Mouse (Mus musculus) cerebral cortex, adult 2 months (tissue): ENCODE data around the gene Samhd1.

Source experiments
- WGBS: fragments of 180-500 bp; shearing (Covaris S2); methylation state at CpG from one replicate; pipeline ENCODE4 v1.1.7; 2018; 5-methylcytosine and 5-hydroxymethylcytosine counted together

Gene Samhd1

DNA sequence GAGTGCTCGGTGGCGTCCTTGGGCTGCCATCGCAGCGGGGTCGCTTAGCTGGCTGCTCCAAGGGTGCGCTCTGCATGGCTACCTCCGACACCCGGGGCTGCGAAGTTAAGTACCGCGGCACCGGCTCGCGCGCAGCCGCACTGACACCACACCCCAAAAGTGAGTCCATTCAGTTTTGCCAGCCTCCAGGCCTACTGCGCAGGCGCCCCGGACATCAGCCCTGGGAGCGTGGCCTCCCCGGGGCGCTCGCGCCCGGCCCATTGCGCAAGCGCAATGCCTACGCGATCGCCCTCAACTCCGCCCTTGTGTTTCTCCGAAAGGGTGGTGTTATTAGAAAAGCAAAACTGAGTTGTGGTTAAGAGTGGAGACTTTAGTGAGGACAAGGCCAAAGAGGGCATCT, at the start of gene Samhd1:
Gene Samhd1 (minus strand): TSS at position 252 of the 400 bp plus-strand sequence.
- under 1% methylated on average over 32 of the region's 32 CpGs for WGBS

DNA sequence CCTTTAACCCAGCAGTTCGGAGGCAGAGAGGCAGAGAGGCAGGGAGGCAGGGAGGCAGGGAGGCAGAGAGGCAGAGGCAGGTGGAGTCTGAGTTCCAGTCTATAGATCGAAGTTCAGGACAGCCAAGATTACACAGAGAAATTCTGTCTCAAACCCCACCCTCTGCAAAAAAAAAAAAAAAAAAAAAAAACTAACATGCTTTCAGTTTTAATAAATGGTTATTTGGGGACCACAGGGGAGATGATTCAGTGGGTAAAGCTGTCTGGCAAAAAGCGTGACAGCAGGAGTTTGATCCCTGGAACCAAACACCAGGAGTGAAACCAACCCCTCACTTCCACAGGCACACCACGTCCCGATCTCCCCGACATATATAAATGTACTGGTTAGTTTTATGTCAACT, 43.1 kb upstream of the Samhd1 start:
- 89% methylated on average over 6 of the region's 6 CpGs for WGBS

DNA sequence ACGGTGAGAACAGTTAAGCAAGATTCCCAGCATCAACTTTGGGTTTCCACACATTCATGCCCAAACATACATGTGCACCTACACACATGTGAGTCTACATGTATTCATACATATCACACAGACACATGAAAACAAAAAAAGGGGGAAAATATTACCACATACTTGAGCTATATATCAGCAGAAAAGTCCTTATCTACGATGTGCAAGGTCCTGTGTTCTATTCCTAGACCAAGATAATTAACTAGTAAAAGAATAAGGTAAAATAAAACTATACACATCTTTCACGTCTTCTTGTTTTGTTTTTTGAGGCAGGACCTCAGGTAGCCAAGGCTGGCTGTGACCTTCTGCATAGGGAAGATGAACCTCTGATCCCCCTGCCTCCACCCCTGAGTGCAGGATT, 41.2 kb upstream of the Samhd1 start:
- whole genome bisulfite sequencing: 96% methylated on average over 3 of the region's 3 CpGs

DNA sequence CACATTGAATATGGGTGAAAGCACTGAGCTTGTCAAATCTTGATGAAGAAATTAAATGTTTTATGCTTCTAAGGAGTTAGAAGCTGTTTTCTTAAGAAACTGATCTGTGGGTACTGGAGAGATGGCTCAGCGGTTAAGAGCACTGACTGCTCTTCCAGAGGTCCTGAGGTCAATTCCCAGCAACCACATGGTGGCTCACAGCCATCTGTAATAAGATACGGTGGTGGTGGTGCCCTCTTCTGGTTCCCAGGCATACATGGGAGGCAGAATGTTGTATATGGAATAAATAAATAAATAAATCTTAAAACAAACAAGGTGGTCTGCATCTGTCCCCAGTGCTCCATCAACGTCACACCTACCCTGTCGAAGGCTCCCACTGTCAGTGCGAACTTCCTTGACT, 39.4 kb upstream of the Samhd1 start:
- WGBS: 84% methylated on average over 5 of the region's 5 CpGs

DNA sequence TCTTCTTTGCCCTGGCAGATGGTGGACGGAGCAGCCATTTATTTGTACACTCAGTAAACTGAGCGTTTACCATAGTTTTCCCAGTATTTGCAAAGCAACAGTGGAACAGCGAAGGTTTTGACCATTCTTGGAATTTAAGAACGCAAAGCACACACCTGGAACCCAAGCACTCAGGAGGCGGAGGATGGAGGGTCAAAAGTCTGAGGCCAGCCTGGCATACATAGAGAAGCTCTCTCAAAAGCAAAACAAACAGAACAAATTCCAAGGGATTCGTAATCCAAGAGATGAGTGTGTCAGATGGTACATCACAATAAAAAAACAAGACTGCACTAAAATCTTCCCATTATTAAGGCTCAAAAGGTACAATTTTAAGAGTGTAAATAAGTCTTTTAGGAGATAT, 38.5 kb upstream of the Samhd1 start:
- WGBS: 96% methylated on average over 6 of the region's 6 CpGs

DNA sequence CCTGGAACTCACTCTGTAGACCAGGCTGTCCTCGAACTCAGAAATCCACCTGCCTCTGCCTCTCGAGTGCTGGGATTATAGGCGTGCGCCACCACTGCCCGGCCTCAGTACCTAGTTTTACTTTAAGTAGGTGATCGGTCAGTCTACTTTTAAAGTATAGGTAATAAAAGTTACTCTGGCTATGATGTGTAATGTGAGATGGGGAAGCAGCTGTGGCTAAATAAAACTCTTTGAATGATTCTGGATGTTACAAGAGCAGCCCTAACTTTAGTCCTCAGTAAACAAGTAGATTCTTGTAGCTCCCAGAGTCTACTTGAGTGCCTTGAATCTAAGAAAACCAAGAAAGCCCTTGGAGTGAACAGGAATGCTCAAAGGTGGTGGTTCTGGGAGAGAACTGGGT, 37.9 kb upstream of the Samhd1 start:
- WGBS: 98% methylated on average over 6 of the region's 6 CpGs

DNA sequence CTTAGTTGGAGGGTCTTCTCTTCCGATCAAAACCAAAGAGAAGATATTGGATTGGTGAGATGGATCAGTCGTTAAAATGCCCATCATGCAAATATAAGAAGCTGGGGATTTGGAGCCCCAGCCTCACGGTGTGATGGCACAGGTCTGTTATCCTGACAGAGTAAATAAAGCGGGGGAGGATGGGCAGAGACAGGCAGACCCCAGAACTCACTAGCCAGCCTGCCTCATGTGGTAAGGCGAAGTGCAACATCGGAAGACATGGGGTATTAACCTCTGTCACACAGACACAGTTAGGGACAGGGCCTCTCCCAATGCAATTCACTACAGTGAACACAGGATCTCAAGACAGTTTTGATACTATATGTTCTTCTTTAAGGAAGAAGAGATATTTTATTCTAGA, 35.6 kb upstream of the Samhd1 start:
- 75% methylated on average over 6 of the region's 6 CpGs for WGBS

DNA sequence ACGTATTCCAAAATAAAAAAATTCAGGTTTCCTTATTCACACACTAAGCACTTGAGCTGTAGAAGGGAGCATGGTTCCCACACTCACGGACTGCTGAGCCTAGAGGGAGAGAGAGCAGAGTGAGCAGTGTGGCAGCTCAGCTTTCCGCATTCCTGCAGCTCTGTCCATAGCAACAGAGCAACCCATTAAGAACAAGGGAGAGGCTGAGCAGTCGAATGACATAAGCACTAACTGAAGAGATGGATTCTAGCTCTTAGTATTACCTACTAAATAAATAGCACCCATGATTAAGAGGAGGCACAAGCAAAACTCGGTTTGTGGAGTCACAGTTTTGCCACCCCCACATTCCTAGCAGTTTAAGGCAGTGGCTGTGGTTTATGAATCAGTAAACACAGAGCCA, 35.1 kb upstream of the Samhd1 start:
- 36% methylated on average over 5 of the region's 5 CpGs for WGBS

DNA sequence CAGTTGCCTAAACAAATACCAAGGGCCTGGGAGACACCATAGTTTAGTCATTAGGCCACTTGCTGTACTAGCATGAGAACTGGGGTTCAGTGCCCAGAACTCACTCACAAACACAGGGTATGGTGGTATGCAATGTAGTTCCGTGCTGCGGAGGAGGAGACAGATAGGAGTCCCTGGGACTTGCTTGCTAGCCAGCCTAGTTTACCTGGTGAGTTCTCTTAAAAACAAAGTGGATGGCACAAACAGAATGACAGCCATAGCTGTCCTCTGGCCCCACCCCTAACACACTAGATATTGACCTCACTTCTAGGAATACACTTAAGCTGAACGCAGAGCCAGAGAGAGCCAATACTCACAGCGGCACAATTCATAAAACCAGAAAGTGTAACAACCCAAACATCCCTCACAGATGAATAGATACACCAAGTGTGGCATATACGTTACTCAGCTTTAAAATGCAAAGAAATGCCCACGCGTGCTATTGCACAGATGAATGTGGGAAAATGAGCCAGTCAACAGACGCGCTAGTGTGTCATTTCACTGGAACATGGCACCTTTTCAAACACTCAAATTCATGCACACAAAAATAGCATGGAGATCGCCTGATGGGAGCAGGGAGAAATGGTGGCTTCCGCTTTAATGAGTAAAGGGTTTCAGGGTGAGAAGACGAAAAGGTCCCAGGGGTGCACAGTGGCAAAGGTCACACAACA, 31.5 kb upstream of the Samhd1 start:
- 70% methylated on average over 12 of the region's 12 CpGs for WGBS

DNA sequence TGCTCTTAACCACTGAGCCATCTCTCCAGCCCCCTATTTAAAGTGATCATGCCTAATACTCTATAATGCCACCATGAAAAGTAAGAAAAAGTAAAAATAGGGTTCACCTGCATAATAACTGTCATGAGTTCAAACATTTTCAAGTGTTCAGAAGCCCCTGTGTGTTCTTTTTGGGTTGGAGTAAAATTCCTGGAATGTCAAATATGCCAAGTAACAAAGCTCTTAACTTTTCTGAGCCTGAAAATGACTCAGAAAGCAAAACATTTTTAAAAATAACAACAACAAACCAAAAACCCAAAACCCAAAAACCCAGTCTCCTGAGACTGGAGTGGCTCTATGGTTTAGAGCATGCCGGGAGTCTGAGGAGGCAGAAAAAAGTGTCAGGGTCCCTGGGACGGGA, 29.0 kb upstream of the Samhd1 start:
- 97% methylated on average over 2 of the region's 2 CpGs for WGBS

DNA sequence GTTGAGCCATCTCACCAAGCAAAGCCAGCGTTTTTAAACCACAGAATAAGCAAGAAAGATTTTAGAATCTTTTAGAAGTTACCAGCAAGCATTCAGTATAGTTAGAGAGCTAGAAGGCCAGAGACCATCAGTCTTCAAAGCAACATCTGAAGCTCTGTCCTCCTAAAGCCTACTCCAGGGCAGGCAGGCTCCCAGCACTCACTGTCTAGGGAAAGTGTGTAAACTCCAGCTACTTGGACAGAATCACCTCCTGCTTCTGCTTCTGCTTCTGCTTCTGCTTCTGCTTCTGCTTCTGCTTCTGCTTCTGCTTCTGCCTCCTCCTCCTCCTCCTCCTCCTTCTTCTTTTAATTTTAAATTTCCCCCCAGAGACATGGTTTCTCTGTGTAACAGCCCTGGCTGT, 21.0 kb upstream of the Samhd1 start:
- 81% methylated on average over 1 of the region's 1 CpGs for WGBS

DNA sequence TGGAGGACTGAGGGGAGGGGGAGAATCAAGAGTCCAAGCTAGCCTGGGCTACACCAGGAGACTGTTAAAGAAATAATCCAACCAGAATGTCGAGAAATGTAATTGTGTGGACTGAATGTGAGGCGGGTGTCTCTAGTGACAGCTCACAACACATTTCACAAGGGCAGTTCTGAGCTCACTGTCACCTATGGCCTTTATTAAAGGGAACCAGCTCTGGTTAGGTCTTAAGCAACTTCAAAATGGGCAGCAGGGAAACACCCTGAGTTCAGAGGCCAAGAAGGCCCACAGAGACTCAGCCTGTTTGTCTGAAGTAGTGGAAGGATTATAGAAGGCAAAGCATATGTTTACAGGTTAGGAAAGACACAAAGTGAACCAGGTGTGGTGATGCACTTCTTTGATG, 18.2 kb upstream of the Samhd1 start:
- 82% methylated on average over 2 of the region's 2 CpGs for WGBS

DNA sequence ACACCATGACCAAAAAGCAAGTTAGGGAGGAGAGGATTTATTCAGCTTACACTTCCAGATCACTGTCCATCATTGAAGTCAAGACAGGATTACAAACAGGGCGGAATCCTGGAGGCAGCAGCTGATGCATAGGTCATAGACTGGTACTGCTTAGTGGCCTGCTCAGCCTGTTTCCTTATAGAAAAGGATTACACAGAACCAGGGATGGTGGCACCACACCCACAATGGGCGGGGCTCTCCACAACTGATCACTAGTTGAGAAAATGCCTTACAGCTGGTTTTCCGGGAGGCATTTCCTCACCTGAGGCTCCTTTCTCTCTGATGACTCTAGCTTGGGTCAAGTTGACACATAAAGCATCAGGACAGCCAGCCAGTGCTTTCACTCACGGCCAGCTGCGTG, 13.4 kb upstream of the Samhd1 start:
- 99% methylated on average over 5 of the region's 5 CpGs for WGBS

DNA sequence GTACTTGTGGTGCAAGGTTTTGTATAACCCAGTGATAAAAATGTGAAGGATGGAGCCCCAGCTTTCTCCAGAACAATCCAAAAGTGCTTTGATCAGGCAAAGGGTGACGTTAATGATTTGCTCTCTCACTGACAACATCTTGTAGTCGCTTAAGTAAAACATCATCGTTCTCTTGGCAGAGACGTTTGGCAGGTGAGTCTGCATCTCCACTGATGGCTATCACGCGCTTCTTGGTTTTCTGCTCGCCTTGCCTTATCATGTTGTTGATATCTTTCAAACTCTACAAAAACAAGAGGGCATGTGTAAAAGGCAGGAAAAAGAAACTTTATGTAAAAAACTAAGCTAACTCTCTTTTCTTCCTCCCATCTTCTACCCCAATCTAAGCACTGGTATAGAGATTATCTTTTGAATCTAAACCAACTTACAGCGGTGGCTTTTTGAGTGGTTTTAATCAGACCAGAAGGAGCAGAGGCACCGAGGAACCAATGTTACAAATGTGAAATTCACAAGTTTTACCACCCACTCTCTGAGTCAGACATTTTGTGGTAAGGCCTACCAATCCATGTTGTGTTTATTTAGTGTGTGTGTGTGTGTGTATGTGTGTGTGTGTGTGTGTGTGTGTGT, 12.4 kb upstream of the Samhd1 start:
- 88% methylated on average over 9 of the region's 9 CpGs for WGBS

DNA sequence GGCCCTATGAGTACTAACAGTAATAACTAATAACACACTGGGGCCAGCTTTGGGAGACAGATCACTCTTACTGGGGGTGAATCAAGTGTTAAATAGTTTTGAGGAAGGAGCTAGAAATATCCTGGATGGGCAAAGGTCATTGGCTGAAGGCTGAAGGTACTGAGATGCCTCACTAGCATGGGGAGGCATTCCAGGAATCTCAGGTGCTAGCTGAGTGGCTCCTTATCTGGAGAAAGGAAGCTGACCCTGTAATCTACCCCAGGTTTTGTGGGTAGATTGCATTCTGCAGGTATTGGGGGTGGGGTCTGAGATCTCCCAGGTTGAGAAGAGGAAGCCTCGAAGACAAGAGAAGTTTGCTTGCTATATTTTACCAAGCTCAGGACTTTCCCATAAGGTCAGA, 10.1 kb upstream of the Samhd1 start:
- WGBS: 82% methylated on average over 1 of the region's 1 CpGs

DNA sequence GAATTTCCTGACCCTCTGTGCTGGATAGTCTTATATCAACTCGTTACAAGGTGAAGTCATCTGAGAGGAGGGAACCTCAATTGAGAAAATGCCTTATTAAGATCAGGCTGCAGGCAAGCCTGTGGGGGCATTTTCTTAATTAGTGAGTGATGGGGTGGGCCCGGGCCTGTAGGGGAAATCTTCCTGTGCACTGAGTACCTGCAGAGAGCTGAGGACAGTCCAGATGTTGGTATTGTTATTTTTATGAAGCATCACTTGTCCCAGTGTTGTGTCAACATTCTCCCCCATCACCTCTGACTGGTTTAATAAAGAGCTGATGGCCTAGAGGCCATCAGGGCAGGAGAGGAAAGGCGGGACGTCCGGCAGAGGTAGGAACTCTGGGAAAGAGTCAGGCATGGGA, 9.1 kb upstream of the Samhd1 start:
- 71% methylated on average over 5 of the region's 5 CpGs for WGBS

DNA sequence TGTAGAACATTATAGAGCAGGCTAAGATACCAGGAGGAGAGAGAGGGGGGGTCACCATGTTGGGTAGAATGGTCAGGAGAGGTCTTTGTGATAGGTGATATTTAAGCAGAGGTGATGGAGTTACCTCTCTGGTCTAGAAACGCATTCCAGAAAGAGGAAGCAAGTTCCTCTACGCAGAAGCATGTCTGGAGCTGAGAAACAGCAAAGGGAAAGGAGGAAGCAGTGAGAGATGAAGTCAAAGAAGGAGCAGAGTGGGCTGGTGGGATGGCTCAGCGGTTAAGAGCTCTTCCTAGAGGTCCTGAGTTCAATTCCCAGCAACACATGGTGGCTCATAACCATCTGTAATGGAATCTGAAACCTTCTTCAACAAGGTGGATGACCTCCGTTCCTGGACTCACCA, 6.9 kb upstream of the Samhd1 start:
- WGBS: 85% methylated on average over 4 of the region's 4 CpGs

DNA sequence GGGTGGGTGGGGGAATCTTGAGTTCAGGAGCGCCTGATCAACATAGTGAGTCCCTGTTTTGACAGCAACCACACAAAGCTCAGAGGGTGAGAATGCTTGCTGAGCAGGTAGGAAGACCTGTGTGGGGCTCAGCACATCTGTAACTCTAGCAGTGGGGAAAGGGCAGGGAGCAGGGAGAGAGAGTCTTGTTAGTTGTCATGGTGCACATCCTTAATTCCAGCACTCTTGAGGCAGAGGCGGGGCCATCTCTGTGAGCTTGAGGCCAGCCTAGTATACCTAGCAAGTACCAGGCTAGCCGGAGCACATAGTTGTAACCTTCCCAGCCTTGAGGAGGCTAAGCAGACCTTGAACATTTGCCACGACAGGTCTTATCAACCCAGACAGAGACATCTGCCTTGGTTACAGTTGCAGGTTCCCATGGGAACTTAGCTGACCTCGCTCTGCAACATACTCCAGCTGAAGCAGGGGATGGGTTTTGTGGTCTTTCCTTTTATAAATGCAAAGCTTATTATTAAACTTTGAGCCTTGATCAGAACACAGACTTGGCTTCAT, 4.3 kb upstream of the Samhd1 start:
- WGBS: 89% methylated on average over 5 of the region's 5 CpGs

DNA sequence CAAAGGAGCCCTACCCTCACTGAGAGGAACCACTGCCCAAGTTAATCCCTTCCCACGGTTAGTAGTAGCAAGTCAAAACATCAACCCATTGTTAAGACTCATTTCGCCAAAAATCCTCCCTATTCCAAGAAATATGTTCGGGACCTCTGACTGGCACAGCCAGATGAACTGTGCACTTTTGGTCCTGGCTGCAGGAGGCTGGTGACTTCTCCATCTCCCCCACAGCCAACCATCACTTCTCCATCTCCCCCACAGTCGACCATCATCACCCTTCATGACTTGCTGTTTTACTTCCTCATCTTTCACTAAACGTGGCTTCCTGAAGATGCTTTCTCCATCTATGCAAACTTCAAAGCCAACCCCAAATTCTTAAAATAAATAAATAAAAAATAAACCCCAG, 3.7 kb upstream of the Samhd1 start:
- 78% methylated on average over 5 of the region's 5 CpGs for WGBS

DNA sequence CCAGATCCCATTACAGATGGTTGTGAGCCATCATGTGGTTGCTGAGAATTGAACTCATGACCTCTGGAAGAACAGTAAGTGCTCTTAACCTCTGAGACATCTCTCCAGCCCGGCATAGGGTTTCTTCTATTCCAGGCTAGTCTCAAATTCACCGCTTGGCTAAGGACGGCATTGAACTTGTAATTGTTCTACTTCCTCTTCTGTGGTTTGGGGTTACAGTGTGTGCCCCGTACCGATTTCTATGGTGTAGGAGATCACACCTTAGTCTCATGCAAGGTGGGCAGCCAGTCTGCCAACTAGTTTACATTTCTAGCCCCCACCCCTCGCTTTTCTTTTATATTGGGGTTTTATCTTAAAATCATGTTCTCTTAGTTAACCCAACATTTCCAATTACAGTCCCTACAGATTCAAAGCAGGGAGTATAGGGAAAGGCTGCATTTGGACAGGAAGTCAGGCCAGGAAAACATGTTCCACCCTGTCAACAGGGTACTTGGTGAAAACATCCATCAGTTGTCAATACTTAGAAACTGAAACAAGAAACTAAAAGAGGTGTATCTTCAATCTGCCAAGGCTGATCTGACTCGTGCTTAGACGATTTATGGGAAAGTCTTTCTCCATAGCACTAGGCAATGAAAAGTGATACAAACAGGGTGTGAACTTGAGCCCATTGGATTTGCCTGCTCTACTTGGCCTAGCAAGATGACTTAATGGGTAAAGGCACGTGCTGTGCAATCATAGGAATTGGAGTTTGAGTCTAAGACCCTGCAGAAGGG, 3.1 kb upstream of the Samhd1 start:
- WGBS: 91% methylated on average over 9 of the region's 9 CpGs

DNA sequence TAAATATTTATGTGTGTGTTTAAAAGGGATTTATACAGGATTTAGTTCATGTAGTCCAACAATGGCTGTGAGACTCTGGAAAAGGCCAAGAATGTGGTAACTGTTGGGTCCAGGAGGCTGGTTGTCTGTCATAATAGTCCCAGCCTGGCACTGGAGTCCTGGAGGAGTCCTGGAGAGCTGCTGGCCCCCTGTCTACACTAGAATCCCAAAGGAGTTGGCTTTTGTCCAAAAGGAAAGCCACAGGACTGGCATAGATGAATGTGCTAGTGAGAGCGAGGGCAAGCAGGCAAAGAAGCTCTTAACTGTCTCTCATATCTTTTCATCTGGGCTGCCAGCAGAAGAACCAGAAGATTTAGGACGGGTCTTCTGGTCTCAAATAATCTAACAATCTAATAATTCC, 1.6 kb upstream of the Samhd1 start:
- 71% methylated on average over 2 of the region's 2 CpGs for WGBS

DNA sequence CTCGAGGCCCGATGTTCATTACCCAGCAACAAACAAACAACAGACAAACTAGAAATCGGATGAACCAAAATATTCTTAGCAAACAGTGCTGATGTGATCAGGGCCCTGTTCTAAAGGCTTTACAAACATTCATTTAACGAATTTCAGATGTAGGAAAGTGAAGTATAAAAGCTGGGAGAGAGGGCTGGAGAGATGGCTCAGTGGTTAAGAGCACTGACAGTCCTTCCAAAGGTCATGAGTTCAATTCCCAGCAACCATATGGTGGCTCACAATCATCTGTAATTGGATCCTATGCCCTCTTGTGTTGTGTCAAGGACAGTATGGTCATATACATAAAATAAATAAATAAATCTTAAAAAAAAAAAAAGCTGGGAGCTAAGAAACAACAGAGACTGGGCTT, 1.1 kb upstream of the Samhd1 start:
- WGBS: 80% methylated on average over 4 of the region's 4 CpGs
